Mouse (Mus musculus) kidney, embryonic 15.5 days (tissue): ENCODE measurements around the gene Slc6a17. TPM values are rescaled to one million over a fixed set of nuclear protein-coding genes. Genes with fewer than 3 reads are reported as not detected.

Source experiments
- ATAC-seq: fragments of 200-750 bp; cut with Nextera tagmentation; replicated peaks from 2 replicates; pipeline ENCODE4 v1.8.0; 2017; ENCODE audit warnings: moderate TSS enrichment; ENCODE audit not compliant: low FRiP score
- H3K27ac ChIP-seq: fragments of 300-500 bp; sonication (generic); 2 replicates; pipeline ENCODE4 v1.5.1; 2015; ENCODE audit warnings: mild to moderate bottlenecking, inconsistent platforms
- H3K27me3 ChIP-seq: fragments of 300-500 bp; sonication (generic); 2 replicates; pipeline ENCODE4 v1.6.1; 2015; ENCODE audit warnings: inconsistent platforms
- H3K36me3 ChIP-seq: fragments of 300-500 bp; sonication (generic); 2 replicates; pipeline ENCODE4 v1.6.1; 2015; ENCODE audit warnings: inconsistent platforms
- H3K4me1 ChIP-seq: fragments of 300-500 bp; sonication (generic); 2 replicates; pipeline ENCODE4 v1.6.1; 2015; ENCODE audit warnings: inconsistent platforms
- H3K4me2 ChIP-seq: fragments of 300-500 bp; sonication (generic); 2 replicates; pipeline ENCODE4 v1.6.1; 2015; ENCODE audit warnings: moderate library complexity, mild to moderate bottlenecking, inconsistent platforms
- H3K4me3 ChIP-seq: fragments of 300-500 bp; sonication (generic); replicated peaks from 2 replicates; pipeline ENCODE4 v1.5.1; 2015; ENCODE audit warnings: mild to moderate bottlenecking, inconsistent platforms
- H3K9ac ChIP-seq: fragments of 300-500 bp; sonication (generic); 2 replicates; pipeline ENCODE4 v1.6.1; 2015; ENCODE audit warnings: mild to moderate bottlenecking, inconsistent platforms
- H3K9me3 ChIP-seq: fragments of 300-500 bp; sonication (generic); replicated peaks from 2 replicates; pipeline ENCODE4 v1.6.1; 2016; ENCODE audit warnings: inconsistent platforms
- WGBS: fragments of 180-500 bp; shearing (Covaris S2); methylation state at CpG from one replicate; pipeline ENCODE4 v1.1.7; 2015; ENCODE audit warnings: mixed read lengths; 5-methylcytosine and 5-hydroxymethylcytosine counted together
- polyA plus RNA-seq: library from polyadenylated mRNA; unstranded; fragments of >200 nt; fragmentation: Nextera tagmentation; extraction: Ambion mirVana; gene quantifications from 2 replicates; pipeline ENCODE4 v1.2.1, GENCODE M21; 2015

Slc6a17 gene
- 3.3 and 3.6 TPM in 2 replicates for polyA plus RNA-seq

GRCm38 (mm10) chr3:107517631-107518108, at the start of gene Slc6a17:
Slc6a17 (minus strand) TSS chr3:107518018.
- under 1% methylated on average over 68 of the region's 68 CpGs for WGBS
- Histone ChIP-seq H3K4me1 (peaks cover 19% of the 10 kb centered on the region), H3K27ac (peak within 1 kb of the TSS; percentile 51; the same call in 1 of the 2 replicates), H3K9me3 (no peaks in the 10 kb centered on the region), H3K9ac (peak within 1 kb of the TSS; percentile 57), H3K4me3 (peak within 1 kb of the TSS; percentile 62), H3K4me2 (peak within 1 kb of the TSS; percentile 99), H3K36me3 (no peaks in the 10 kb centered on the region), H3K27me3 (peaks cover 94% of the 10 kb centered on the region)
- peak; percentile 81 for ATAC-seq

- H3K27me3 ChIP-seq = peaks cover 76% of the 10 kb centered on the region
- no peaks in the 10 kb centered on the region for H3K9me3 ChIP-seq
- ATAC-seq = no peak
- H3K4me1 ChIP-seq = peaks cover 10% of the 10 kb centered on the region; the same call in 1 of the 2 replicates
- 13% methylated on average over 3 of the region's 3 CpGs for WGBS
- H3K4me3 ChIP-seq = no peak overlapping the region
- no peak overlapping the region for H3K4me2 ChIP-seq
- no peak overlapping the region for H3K9ac ChIP-seq
- no peak overlapping the region for H3K27ac ChIP-seq
- no peaks in the 10 kb centered on the region for H3K36me3 ChIP-seq
Observed at GRCm38 (mm10) chr3:107565331-107565730, 47.5 kb upstream of the Slc6a17 start.

- H3K4me3 ChIP-seq = no peak overlapping the region
- WGBS = 45% methylated on average over 4 of the region's 4 CpGs
- H3K4me2 ChIP-seq = no peak overlapping the region
- peaks cover 10% of the 10 kb centered on the region; the same call in 1 of the 2 replicates for H3K4me1 ChIP-seq
- H3K36me3 ChIP-seq = no peaks in the 10 kb centered on the region
- no peaks in the 10 kb centered on the region for H3K9me3 ChIP-seq
- ATAC-seq = no peak
- H3K27ac ChIP-seq = no peak overlapping the region
- H3K27me3 ChIP-seq = peaks cover 76% of the 10 kb centered on the region
- no peak overlapping the region for H3K9ac ChIP-seq
Observed at GRCm38 (mm10) chr3:107563880-107564279, 46.1 kb upstream of the Slc6a17 start.

GRCm38 (mm10) chr3:107562591-107562990, 44.8 kb upstream of the Slc6a17 start:
- no peak for ATAC-seq
- no peaks in the 10 kb centered on the region for H3K9me3 ChIP-seq
- H3K4me2 ChIP-seq = no peak overlapping the region
- no peak overlapping the region for H3K4me3 ChIP-seq
- H3K36me3 ChIP-seq = no peaks in the 10 kb centered on the region
- H3K9ac ChIP-seq = no peak overlapping the region
- H3K27ac ChIP-seq = no peak overlapping the region
- H3K4me1 ChIP-seq = peaks cover 10% of the 10 kb centered on the region; the same call in 1 of the 2 replicates
- peaks cover 77% of the 10 kb centered on the region for H3K27me3 ChIP-seq
- 46% methylated on average over 4 of the region's 4 CpGs for WGBS

GRCm38 (mm10) chr3:107562104-107562503, 44.3 kb upstream of the Slc6a17 start:
- Histone ChIP-seq H3K4me2 (no peak overlapping the region), H3K4me3 (no peak overlapping the region), H3K9ac (no peak overlapping the region), H3K27ac (no peak overlapping the region), H3K4me1 (peaks cover 10% of the 10 kb centered on the region; the same call in 1 of the 2 replicates), H3K27me3 (peaks cover 78% of the 10 kb centered on the region), H3K9me3 (no peaks in the 10 kb centered on the region), H3K36me3 (no peaks in the 10 kb centered on the region)
- WGBS = 27% methylated on average over 2 of the region's 2 CpGs
- no peak for ATAC-seq

GRCm38 (mm10) chr3:107559183-107559582, 41.4 kb upstream of the Slc6a17 start:
- peak; percentile 75 for ATAC-seq
- 10% methylated on average over 3 of the region's 3 CpGs for WGBS

GRCm38 (mm10) chr3:107558740-107559139, 40.9 kb upstream of the Slc6a17 start:
- H3K27me3 ChIP-seq = peaks cover 90% of the 10 kb centered on the region

More at GRCm38 (mm10) chr3:107559183-107559582, 41.4 kb upstream of the Slc6a17 start:
- Histone ChIP-seq H3K4me1 (peaks cover 10% of the 10 kb centered on the region; the same call in 1 of the 2 replicates), H3K9me3 (no peaks in the 10 kb centered on the region), H3K4me3 (no peak overlapping the region), H3K27me3 (peaks cover 88% of the 10 kb centered on the region), H3K9ac (no peak overlapping the region), H3K4me2 (no peak overlapping the region), H3K36me3 (no peaks in the 10 kb centered on the region), H3K27ac (no peak overlapping the region)

GRCm38 (mm10) chr3:107554842-107555241, 37.0 kb upstream of the Slc6a17 start, which contains the start of gene Ubl4b:
Ubl4b (minus strand) TSS chr3:107555073.
- Histone ChIP-seq H3K9me3 (no peaks in the 10 kb centered on the region), H3K27ac (no peak within 1 kb of the TSS), H3K27me3 (peaks cover 99% of the 10 kb centered on the region), H3K4me3 (no peak within 1 kb of the TSS), H3K9ac (no peak within 1 kb of the TSS), H3K4me2 (no peak within 1 kb of the TSS), H3K36me3 (no peaks in the 10 kb centered on the region), H3K4me1 (peaks cover 4% of the 10 kb centered on the region; the same call in 1 of the 2 replicates)
- WGBS = 86% methylated on average over 2 of the region's 2 CpGs
- no peak for ATAC-seq

More at GRCm38 (mm10) chr3:107558740-107559139, 40.9 kb upstream of the Slc6a17 start:
- H3K9me3 ChIP-seq = no peaks in the 10 kb centered on the region
- H3K4me3 ChIP-seq = no peak overlapping the region
- H3K9ac ChIP-seq = no peak overlapping the region
- WGBS = 28% methylated on average over 3 of the region's 3 CpGs
- H3K4me1 ChIP-seq = peaks cover 8% of the 10 kb centered on the region; the same call in 1 of the 2 replicates
- ATAC-seq = no peak
- H3K27ac ChIP-seq = no peak overlapping the region
- H3K36me3 ChIP-seq = no peaks in the 10 kb centered on the region
- no peak overlapping the region for H3K4me2 ChIP-seq

GRCm38 (mm10) chr3:107550409-107551049, 32.7 kb upstream of the Slc6a17 start:
- no peaks in the 10 kb centered on the region for H3K36me3 ChIP-seq
- peaks cover 24% of the 10 kb centered on the region for H3K4me1 ChIP-seq
- no peak overlapping the region for H3K4me3 ChIP-seq
- H3K27ac ChIP-seq = no peak overlapping the region
- ATAC-seq = no peak
- no peak overlapping the region for H3K4me2 ChIP-seq
- H3K9ac ChIP-seq = no peak overlapping the region
- 74% methylated on average over 17 of the region's 17 CpGs for WGBS
- no peaks in the 10 kb centered on the region for H3K9me3 ChIP-seq
- peaks cover 96% of the 10 kb centered on the region for H3K27me3 ChIP-seq

- ATAC-seq = no peak
- no peaks in the 10 kb centered on the region for H3K9me3 ChIP-seq
- H3K27me3 ChIP-seq = peaks cover 94% of the 10 kb centered on the region
- H3K27ac ChIP-seq = no peak overlapping the region
- H3K9ac ChIP-seq = no peak overlapping the region
- no peak overlapping the region for H3K4me2 ChIP-seq
- H3K4me3 ChIP-seq = no peak overlapping the region
- H3K36me3 ChIP-seq = no peaks in the 10 kb centered on the region
- H3K4me1 ChIP-seq = peaks cover 30% of the 10 kb centered on the region
- WGBS = 53% methylated on average over 2 of the region's 2 CpGs
Observed at GRCm38 (mm10) chr3:107546956-107547355, 29.1 kb upstream of the Slc6a17 start.

- no peak overlapping the region for H3K27ac ChIP-seq
- H3K4me2 ChIP-seq = no peak overlapping the region
- no peaks in the 10 kb centered on the region for H3K36me3 ChIP-seq
- no peak overlapping the region for H3K9ac ChIP-seq
- H3K4me1 ChIP-seq = peaks cover 30% of the 10 kb centered on the region
- H3K27me3 ChIP-seq = peaks cover 95% of the 10 kb centered on the region
- peak; percentile 95 for ATAC-seq
- WGBS = 16% methylated on average over 10 of the region's 10 CpGs
- H3K4me3 ChIP-seq = no peak overlapping the region
- H3K9me3 ChIP-seq = no peaks in the 10 kb centered on the region
Observed at GRCm38 (mm10) chr3:107545716-107546412, 28.0 kb upstream of the Slc6a17 start.

- no peak overlapping the region for H3K9ac ChIP-seq
- H3K36me3 ChIP-seq = no peaks in the 10 kb centered on the region
- no peak overlapping the region for H3K27ac ChIP-seq
- no peak overlapping the region for H3K4me2 ChIP-seq
- H3K4me3 ChIP-seq = no peak overlapping the region
- 36% methylated on average over 5 of the region's 5 CpGs for WGBS
- peaks cover 30% of the 10 kb centered on the region for H3K4me1 ChIP-seq
- no peaks in the 10 kb centered on the region for H3K9me3 ChIP-seq
- peaks cover 95% of the 10 kb centered on the region for H3K27me3 ChIP-seq
- no peak for ATAC-seq
Observed at GRCm38 (mm10) chr3:107545278-107545677, 27.5 kb upstream of the Slc6a17 start.
